Mouse (Mus musculus) adrenal gland, adult 2 months (tissue): ENCODE measurements around the gene Vangl2. TPM values are rescaled to one million over a fixed set of nuclear protein-coding genes. Genes with fewer than 3 reads are reported as not detected.

Source experiments
- DNase-seq: peaks from one replicate; pipeline ENCODE4 v3.0.0; 2021
- polyA plus RNA-seq: library from polyadenylated mRNA; depleted of rRNA; stranded (reverse); fragments of >200 nt; gene quantifications from 2 replicates; pipeline ENCODE4 v1.2.3, GENCODE M21; 2012; rRNA removed
- total RNA-seq, 2 experiments: library from RNA; stranded (reverse); gene quantifications; 2 replicates each; pipeline ENCODE4 v1.2.3; 2021

The Vangl2 gene
- total and polyA plus RNA-seq, 3 experiments, result 1.7 to 6.2 (median 3.6) TPM

DNA sequence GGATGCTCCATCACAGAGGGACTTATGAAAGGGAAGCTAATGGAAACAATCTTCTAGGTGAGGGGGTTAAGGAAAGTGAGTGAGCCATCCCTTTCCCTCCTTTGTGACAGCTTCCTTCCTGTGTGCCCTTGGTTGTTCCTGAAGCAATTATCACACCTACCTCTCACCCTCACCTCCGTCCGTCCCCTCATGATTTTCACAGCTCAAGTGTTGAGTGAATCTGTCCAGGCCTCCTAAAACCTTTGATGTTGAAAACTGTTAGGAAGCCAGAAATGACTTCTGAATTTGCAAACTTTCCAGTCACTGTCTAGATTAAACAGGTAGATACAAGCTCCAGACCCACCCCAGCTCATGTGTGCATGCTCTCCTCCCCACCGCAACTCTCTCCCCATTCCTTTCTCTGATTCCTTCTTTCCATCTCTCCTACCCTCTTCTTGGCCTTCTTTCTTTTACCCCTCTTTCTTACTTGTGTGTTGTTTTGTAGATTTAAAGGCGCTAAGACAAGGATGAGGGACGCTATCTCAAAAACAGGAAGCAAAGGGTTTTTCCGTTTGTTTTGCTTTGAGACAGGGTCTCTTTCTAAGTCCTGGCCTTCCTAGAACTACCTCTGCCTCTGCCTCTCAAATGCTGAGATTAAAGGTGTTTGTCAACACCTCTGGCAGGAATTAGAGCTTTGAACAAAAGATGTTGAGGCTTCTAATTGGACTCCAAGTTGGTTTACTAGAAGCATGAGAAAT is 62.0 kb downstream of the Vangl2 start:
- no peak for DNase-seq

DNA sequence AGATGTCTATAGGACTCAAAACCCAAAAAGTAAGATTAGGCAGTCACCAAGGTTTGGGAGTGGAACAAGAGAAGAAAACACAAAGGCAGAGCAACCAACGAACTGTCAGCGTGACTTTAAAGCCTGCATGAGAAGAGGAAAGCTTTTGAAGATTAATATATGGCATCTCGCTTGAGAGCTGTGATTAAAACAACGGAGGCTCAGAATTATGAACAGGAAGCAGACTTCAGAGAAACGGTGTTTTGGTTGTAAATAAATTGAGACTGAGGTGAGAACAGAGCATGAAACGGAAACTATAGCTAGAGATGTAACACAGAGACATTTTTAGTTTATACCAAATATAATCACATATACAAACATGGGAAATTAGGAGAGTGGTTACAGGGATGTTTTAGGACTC is 64.6 kb downstream of the Vangl2 start:
- DNase-seq, result no peak

DNA sequence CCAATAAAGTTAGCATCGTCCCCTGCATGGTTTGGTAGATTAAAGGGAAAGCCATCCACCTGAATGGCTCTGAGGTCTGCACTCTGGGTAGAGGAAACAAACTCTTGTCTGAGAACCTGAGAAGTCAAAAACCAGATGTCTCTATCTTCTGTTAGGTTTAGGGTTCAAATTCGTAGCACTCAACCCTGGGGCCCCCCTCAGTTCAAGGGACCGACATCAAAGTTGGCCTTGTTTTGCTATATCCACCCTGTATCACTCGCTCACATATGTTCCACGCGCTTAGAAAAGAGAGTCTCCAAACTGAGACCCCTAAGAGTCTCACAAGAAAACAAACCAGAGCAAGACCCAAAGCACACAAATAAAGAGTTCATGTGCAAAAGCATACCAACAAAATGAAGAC is 66.5 kb downstream of the Vangl2 start:
- no peak for DNase-seq

DNA sequence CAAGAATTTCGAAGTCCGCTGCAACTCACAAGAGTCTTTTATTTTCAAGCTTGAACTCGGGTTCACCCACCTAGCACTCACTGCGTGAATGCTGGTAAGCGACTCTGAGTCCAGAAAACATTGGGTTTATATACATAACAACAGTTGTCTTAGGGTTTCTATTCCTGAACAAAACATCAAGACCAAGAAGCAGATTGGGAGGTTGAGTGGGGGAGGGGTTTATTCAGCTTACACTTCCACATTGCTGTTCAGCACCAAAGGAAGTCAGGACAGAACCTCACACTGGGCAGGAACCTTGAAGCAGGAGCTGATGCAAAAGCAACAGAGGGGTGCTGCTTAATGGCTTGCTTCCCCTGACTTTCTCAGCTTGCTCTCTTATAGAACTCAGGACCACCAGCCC is 67.5 kb downstream of the Vangl2 start:
- DNase-seq, result no peak

DNA sequence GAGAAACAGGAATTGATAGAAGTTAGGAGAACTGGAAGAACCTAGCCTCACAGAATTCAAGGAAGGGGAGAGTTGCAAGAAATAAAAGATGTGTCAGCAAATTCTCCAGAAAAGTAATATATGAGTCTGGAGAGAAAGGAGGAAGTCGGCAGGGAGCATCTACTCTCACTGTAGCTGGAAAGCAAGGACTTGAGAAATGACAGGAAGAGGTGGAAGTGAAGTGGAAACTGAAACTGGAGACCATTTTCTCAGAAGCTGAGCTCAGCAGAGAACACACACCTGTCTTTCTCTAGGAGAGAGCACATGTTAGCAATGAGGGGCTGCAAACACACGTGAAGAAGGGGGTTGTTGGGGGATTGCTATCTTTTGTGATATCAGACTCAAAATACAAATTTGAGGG is 70.8 kb downstream of the Vangl2 start:
- DNase-seq, result no peak

DNA sequence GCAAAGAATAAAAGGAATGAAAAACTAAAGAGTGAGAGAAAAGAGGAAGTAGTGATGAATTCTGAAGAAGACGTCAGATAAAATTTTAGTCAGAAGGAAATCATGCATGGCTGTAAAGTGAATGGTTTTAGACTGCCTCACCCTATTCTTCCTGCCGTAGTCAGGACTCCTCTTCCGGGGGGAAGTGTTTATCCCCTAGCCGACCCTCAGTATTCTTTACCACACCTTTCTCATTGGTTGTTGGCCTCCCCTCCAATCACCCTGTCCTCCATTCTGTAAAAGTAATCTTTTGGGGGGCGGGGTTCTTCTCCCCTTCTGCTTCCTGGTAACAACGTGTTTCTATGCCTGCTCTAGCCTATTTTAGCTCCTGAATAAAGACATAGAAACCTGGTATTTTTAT is 73.2 kb downstream of the Vangl2 start:
- no peak for DNase-seq

Other genes with a start within 250 kb of the Vangl2 start
- 1 to 10 TPM; 4.6 to 5.8 TPM for gene Cd84, start 188.7 kb downstream of the Vangl2 start, total RNA-seq
- gene Cd84, start 188.7 kb downstream of the Vangl2 start, polyA plus RNA-seq, result 0.42 and 0.79 TPM in 2 replicates
- gene Gm10521, start 132.8 kb downstream of the Vangl2 start, total RNA-seq, result under 1 TPM; 0.10 to 0.12 TPM
- gene Gm10521, start 132.8 kb downstream of the Vangl2 start, polyA plus RNA-seq, result 0.07 and 0.13 TPM in 2 replicates
- under 1 TPM in 1 of 2 experiments, not detected in 1; 0.24 TPM for gene Slamf6, start 110.9 kb downstream of the Vangl2 start, total RNA-seq
- 0.06 TPM in 1 of 2 replicates, not detected in the other for gene Slamf6, start 110.9 kb downstream of the Vangl2 start, polyA plus RNA-seq
- not detected for gene Nhlh1, start 29.1 kb upstream of the Vangl2 start, total RNA-seq
- not detected in 2 replicates for gene Nhlh1, start 29.1 kb upstream of the Vangl2 start, polyA plus RNA-seq
- gene Copa, start 54.1 kb upstream of the Vangl2 start, total RNA-seq, result 100 to 1,000 TPM; 174 to 178 TPM
- gene Copa, start 54.1 kb upstream of the Vangl2 start, polyA plus RNA-seq, result 11.0 and 21.1 TPM in 2 replicates
- gene Ncstn, start 54.4 kb upstream of the Vangl2 start, total RNA-seq, result 10 to 100 TPM; 83.9 to 85.7 TPM
- gene Ncstn, start 54.4 kb upstream of the Vangl2 start, polyA plus RNA-seq, result 62.9 and 83.8 TPM in 2 replicates
- 100 to 1,000 TPM; 112 to 114 TPM for gene Pex19, start 98.3 kb upstream of the Vangl2 start, total RNA-seq
- 104 and 114 TPM in 2 replicates for gene Pex19, start 98.3 kb upstream of the Vangl2 start, polyA plus RNA-seq
- 100 to 1,000 TPM; 110 to 120 TPM for gene Dcaf8, start 119.6 kb upstream of the Vangl2 start, total RNA-seq
- gene Dcaf8, start 119.6 kb upstream of the Vangl2 start, polyA plus RNA-seq, result 61.1 and 64.8 TPM in 2 replicates
- 10 to 100 TPM; 68.0 to 71.3 TPM for gene Pea15a, start 178.4 kb upstream of the Vangl2 start, total RNA-seq
- gene Pea15a, start 178.4 kb upstream of the Vangl2 start, polyA plus RNA-seq, result 22.1 and 24.5 TPM in 2 replicates
- gene Casq1, start 191.4 kb upstream of the Vangl2 start, total RNA-seq, result under 1 TPM; 0.31 to 0.46 TPM
- gene Casq1, start 191.4 kb upstream of the Vangl2 start, polyA plus RNA-seq, result 0.13 and 0.24 TPM in 2 replicates
- gene Atp1a4, start 230.0 kb upstream of the Vangl2 start, total RNA-seq, result 1 to 10 TPM in 1 of 2 experiments, under 1 TPM in 1; 0.62 to 3.6 TPM
- gene Atp1a4, start 230.0 kb upstream of the Vangl2 start, polyA plus RNA-seq, result 0.90 and 0.91 TPM in 2 replicates
- gene Igsf8, start 233.2 kb upstream of the Vangl2 start, total RNA-seq, result 10 to 100 TPM; 32.2 to 38.3 TPM
- gene Igsf8, start 233.2 kb upstream of the Vangl2 start, polyA plus RNA-seq, result 109 and 126 TPM in 2 replicates